Mouse (Mus musculus): ENCODE results near the gene Aqp9. TPM values are rescaled to one million over a fixed set of nuclear protein-coding genes. Genes with fewer than 3 reads are reported as not detected.

The Aqp9 gene
- total and polyA plus RNA-seq, 3 experiments = 64.8 to 76.1 TPM; not detected in 1

- TF ChIP-seq HCFC1 (IDR thresholded peaks at IDR 0.05; ENCODE audit: low read depth, low read length) (no peak), POLR2AphosphoS5 (IDR thresholded peaks at IDR 0.05; ENCODE audit: borderline replicate concordance, low read depth, low read length) (no peak), CHD1 (IDR thresholded peaks at IDR 0.05; ENCODE audit: low read depth, low read length) (no peak), ZKSCAN1 (IDR thresholded peaks at IDR 0.05; ENCODE audit: low read depth, low read length) (no peak), POLR2A (IDR thresholded peaks at IDR 0.05; ENCODE audit: control insufficient read depth in 1 of 2, insufficient read depth in 1 of 2, low read depth in 1 of 2, low read length in 2 of 2, poor library complexity in 1 of 2) (no peak), TAL1 (IDR thresholded peaks at IDR 0.05; ENCODE audit: low read length) (no peak), ZC3H11A (IDR thresholded peaks at IDR 0.05; ENCODE audit: low read depth, low read length) (peak; percentile 91), CTCF (IDR thresholded peaks at IDR 0.05 in 2 of 3, conservative IDR thresholded peaks at IDR 0.05 in 1 of 3; ENCODE audit: control insufficient read depth in 1 of 3, insufficient read depth in 1 of 3, low read depth in 2 of 3, low read length in 3 of 3, poor library complexity in 1 of 3, severe bottlenecking in 1 of 3) (peak; percentile 84 to 93 (median 85)), SMC3 (IDR thresholded peaks at IDR 0.05; ENCODE audit: low read depth, low read length) (peak; percentile 95), RAD21 (IDR thresholded peaks at IDR 0.05; ENCODE audit: low read depth, low read length) (peak; percentile 94), MXI1 (IDR thresholded peaks at IDR 0.05; ENCODE audit: low read depth, low read length) (peak; percentile 57), SIN3A (IDR thresholded peaks at IDR 0.05; ENCODE audit: low read length) (peak; percentile 70), MYC (IDR thresholded peaks at IDR 0.05; ENCODE audit: low read depth, low read length) (peak; percentile 73; the same call in 1 of the 2 replicates), MAX (IDR thresholded peaks at IDR 0.05; ENCODE audit: low read length) (peak; percentile 51; the same call in 1 of the 2 replicates), MAFK (IDR thresholded peaks at IDR 0.05; ENCODE audit: borderline replicate concordance, low read depth, low read length) (no peak)
- no peaks in the 10 kb centered on the region for H3K9me3 ChIP-seq (replicated peaks; ENCODE audit: insufficient read depth, low read length)
- H3K9ac ChIP-seq (ENCODE audit: control insufficient read depth, low read depth, low read length, poor library complexity, severe bottlenecking) = peak overlapping the region; percentile 55
- no peaks in the 10 kb centered on the region for H3K27me3 ChIP-seq (ENCODE audit: control insufficient read depth in 1 of 2, insufficient read depth in 2 of 2, low read length in 2 of 2)
- peak overlapping the region; percentile 34 to 52 for H3K4me3 ChIP-seq (ENCODE audit: control insufficient read depth in 1 of 2, insufficient read depth in 1 of 2, low read depth in 2 of 2, low read length in 2 of 2)
- no peaks in the 10 kb centered on the region for H3K79me2 ChIP-seq (ENCODE audit: control insufficient read depth, insufficient read depth, low read length, poor library complexity)
- peak; percentile 91 for DNase-seq (ENCODE audit: low read depth, low spot score)
- H3K4me1 ChIP-seq (ENCODE audit: control insufficient read depth in 1 of 2, insufficient read depth in 2 of 2, low read length in 2 of 2) = peaks cover 14 to 17% of the 10 kb centered on the region in 2 experiments
- H3K27ac ChIP-seq (ENCODE audit: control insufficient read depth, low read depth, low read length) = no peak overlapping the region
- H3K36me3 ChIP-seq (ENCODE audit: control insufficient read depth in 1 of 2, insufficient read depth in 2 of 2, low read length in 2 of 2) = peaks cover 0 to 33% of the 10 kb centered on the region in 2 experiments; a peak in 2 of 4 replicates
Observed at GRCm38 (mm10) chr9:71188647-71189415, 20.3 kb upstream of the Aqp9 start.

- H3K27me3 ChIP-seq (ENCODE audit: control insufficient read depth in 1 of 2, insufficient read depth in 2 of 2, low read length in 2 of 2) = no peaks in the 10 kb centered on the region
- peak overlapping the region; percentile 43; the same call in 1 of the 2 replicates for H3K27ac ChIP-seq (ENCODE audit: control insufficient read depth, low read depth, low read length)
- no peaks in the 10 kb centered on the region for H3K79me2 ChIP-seq (ENCODE audit: control insufficient read depth, insufficient read depth, low read length, poor library complexity)
- peak overlapping the region; percentile 43; the same call in 1 of the 2 replicates for H3K9ac ChIP-seq (ENCODE audit: control insufficient read depth, low read depth, low read length, poor library complexity, severe bottlenecking)
- H3K4me3 ChIP-seq (ENCODE audit: control insufficient read depth in 1 of 2, insufficient read depth in 1 of 2, low read depth in 2 of 2, low read length in 2 of 2) = peak overlapping the region; percentile 42 to 51
- H3K9me3 ChIP-seq (replicated peaks; ENCODE audit: insufficient read depth, low read length) = no peaks in the 10 kb centered on the region
- H3K36me3 ChIP-seq (ENCODE audit: control insufficient read depth in 1 of 2, insufficient read depth in 2 of 2, low read length in 2 of 2) = peaks cover 0 to 33% of the 10 kb centered on the region in 2 experiments; a peak in 2 of 4 replicates
- peaks cover 14 to 17% of the 10 kb centered on the region in 2 experiments for H3K4me1 ChIP-seq (ENCODE audit: control insufficient read depth in 1 of 2, insufficient read depth in 2 of 2, low read length in 2 of 2)
- DNase-seq (ENCODE audit: low read depth, low spot score) = peak; percentile 83
- TF ChIP-seq GATA1 (IDR thresholded peaks at IDR 0.05; ENCODE audit: low read depth, low read length) (no peak), RAD21 (IDR thresholded peaks at IDR 0.05; ENCODE audit: low read depth, low read length) (no peak), SIN3A (IDR thresholded peaks at IDR 0.05; ENCODE audit: low read length) (peak; percentile 46), POLR2A (IDR thresholded peaks at IDR 0.05; ENCODE audit: control insufficient read depth in 1 of 2, insufficient read depth in 1 of 2, low read depth in 1 of 2, low read length in 2 of 2, poor library complexity in 1 of 2) (no peak), GABPA (IDR thresholded peaks at IDR 0.05; ENCODE audit: low read depth, low read length) (0 out of 2 replicates have a peak, but pooled peaks have one; percentile 9), ETS1 (IDR thresholded peaks at IDR 0.05; ENCODE audit: low read depth, low read length) (peak; percentile 18; the same call in 1 of the 2 replicates), EP300 (IDR thresholded peaks at IDR 0.05; ENCODE audit: low read depth in 1 of 2, low read length in 2 of 2) (peak in 1 of 2 experiments; percentile 62; a peak in 1 of 4 replicates), MYC (IDR thresholded peaks at IDR 0.05; ENCODE audit: low read depth, low read length) (0 out of 2 replicates have a peak, but pooled peaks have one; percentile 29), POLR2AphosphoS5 (IDR thresholded peaks at IDR 0.05; ENCODE audit: borderline replicate concordance, low read depth, low read length) (no peak), E2F4 (IDR thresholded peaks at IDR 0.05; ENCODE audit: borderline replicate concordance, low read depth, low read length) (no peak), MXI1 (IDR thresholded peaks at IDR 0.05; ENCODE audit: low read depth, low read length) (peak; percentile 33; the same call in 1 of the 2 replicates)
Observed at GRCm38 (mm10) chr9:71187396-71187795, 18.9 kb upstream of the Aqp9 start.

Measured in MEL (cell line).